Mouse (Mus musculus) heart, postnatal 14 days (tissue): ENCODE data around the gene Fut2. TPM values are rescaled to one million over a fixed set of nuclear protein-coding genes. Genes with fewer than 3 reads are reported as not detected.

Source experiments
- DNase-seq, 2 experiments: peaks; one replicate each; pipeline ENCODE4 v3.0.0; 2021 to 2022
- intact Hi-C: fragments of 180-260 bp; cut with DNase I; formaldehyde crosslinking; loops from one replicate; pipeline ENCODE4 v1.15.1; 2025
- total RNA-seq, 2 experiments: library from RNA; stranded (reverse); gene quantifications; 2 replicates each; pipeline ENCODE4 v1.2.3; 2021

Gene Fut2
- total RNA-seq, 2 experiments from 2014 or later = 0.37 to 0.69 TPM

DNA sequence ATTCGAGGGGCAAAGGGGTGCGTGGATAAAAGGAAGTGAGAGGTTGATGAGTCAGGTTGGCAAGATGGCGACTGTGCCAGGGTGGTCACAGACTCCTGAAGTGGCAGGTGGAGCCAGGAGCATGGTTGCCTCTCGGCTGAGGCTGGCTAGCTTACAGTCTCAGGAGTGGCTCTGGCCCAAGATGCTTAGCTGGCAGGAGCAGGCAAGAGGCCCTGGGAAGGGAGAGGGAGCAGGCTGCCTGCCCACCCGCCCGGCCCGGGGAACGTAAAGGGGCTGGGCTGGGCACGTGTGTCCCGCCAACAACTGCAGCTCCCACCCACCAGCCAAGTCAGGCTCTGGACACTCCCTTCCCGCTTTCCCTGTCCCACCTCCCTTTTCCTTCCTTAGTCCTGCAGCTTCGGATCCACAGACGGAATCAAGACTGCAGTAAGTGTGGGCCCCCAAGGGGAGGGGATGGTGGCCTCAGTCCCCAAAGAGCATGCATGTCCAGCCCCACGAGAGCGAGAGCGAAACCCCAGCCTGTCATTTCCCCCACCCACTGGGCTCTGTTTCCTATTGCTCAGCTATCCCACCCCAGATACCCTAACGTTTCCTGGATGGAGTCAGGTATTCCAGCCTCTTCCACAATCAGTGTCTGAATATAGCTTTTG lies 24.7 kb downstream of the Fut2 start:
- intact Hi-C loops = no loop called here
- DNase-seq = peak; percentile 61 to 71

DNA sequence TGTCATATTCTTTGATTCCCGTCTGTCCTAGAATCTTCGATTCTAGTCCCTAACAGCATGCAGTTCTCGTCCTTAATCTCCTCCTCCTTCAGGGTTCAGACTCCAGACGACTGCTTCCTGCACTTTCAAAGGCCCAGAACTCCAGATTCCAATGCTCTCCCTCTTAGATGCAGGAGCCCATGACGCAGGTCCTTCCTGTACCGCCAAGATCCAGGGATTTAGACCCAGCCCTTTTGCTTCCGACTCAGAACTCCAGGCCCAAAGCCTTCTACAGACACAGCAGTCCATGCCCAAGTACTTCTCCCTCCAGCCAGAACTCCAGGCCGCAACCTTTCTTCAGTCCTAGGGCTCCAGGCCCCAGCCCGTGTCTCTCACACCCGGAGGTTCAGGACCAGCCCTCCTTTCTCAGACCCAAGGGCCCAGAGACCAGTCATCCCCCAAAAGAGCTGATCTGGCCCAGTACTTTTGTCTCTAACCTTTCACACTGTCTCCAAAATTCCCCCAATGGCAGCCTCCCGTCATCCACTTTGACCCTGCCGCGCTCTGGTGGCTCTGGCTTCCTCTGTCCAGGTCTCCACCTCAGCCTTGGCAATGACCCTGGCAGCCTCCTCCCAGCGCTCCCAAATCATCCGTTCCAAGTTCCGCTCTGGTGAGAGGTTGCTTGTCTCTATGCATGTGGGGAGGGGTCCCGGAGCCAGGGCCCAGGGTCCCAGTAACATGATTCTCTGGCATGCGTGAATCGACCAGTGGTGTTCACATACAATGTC lies 25.8 kb downstream of the Fut2 start:
- no peak for DNase-seq
- intact Hi-C loops = no loop called here

- intact Hi-C loops = no loop called here
- DNase-seq = no peak
These were observed 26.6 kb downstream of the Fut2 start, which contains the start of gene Mamstr for GRCm38 (mm10) chr7:45639561-45640027. Mamstr (plus strand) TSS chr7:45639977.

DNA sequence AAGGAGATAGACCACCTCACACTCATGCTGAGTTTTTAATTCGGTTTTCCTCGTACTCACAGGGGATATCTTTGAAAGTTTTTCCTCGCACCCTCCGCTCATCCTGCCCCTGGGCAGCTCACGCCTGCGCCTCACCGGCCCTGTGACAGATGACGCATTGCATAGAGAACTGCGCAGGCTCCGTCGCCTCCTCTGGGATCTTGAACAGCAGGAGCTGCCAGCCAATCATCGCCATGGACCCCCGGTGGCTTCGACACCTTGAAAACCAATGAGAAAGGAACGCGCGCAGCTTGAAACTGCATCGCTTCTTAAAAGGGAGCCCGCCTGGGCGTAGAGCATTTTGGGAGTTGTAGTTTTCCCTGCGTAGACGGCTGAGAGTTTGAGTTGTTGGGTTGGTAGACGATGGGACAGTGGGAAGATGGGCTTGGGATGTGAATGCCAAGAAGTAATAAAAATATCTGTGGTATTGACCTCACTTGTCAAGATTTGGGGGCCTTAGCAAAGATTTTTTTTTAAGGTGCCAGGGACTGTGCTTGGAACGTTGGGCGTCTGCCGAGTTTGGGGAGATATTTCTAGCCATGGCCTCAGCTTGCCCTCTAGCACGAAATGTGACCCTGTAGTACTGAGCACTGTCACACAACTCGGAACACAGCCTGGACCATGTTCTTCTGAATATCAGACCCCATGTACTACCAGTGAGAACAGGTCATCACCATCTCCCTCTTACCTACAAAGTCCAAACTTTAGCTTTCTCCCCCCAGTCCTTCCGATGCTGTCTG lies 27.4 kb downstream of the Fut2 start:
- peak; percentile 85 to 90 for DNase-seq
- intact Hi-C loops = no loop called here

GRCm38 (mm10) chr7:45637710-45638109 lies 28.5 kb downstream of the Fut2 start:
- intact Hi-C loops = no loop called here
- no peak for DNase-seq

DNA sequence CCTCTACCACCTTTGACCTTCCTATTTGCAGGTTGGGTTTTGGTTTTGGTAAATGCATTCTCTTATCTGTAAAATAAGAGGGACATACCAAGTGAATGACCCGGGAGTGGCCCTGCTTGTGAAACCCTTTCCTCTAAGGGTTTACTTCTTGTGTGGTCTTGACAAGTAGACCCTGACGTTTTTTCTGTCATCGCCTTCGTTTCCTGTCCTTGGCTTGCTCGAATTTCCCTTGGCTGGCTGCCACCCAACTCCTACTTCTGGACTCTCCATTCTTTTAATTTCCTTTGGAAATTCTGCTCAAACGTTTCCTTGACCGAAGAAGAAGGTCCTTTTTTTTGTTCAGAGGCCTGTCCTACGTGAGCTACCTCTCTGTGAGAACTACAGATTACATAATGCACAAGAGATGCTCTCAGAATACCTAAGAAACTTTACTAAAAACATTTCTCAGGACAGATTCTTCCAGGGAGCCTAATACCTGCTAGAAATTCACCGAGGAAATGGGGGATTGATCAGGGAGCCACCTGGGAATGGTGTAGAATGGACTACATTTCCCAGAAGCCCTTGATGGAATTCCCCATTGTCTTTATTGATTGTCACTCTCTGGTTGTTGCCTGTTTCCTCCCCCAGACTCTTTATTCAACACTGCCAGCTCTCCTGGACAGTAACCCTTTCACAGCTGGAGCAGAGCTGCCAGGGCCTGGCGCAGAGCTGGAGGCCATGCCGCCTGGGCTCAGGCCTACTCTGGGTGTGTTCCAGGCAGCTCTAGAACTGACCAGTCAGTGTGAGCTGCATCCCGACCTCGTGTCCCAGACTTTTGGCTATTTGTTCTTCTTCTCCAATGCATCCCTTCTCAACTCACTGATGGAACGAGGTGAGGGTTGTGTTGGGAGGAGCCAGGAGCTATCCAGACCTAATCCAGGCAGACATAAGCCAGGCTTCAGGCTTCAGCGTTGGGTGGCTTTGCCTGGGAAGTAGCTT lies 30.2 kb downstream of the Fut2 start:
- intact Hi-C loops = no loop called here
- DNase-seq = peak; percentile 69 to 74

GRCm38 (mm10) chr7:45634946-45635681 lies 31.1 kb downstream of the Fut2 start:
- peak in 1 of 2 experiments; percentile 18 for DNase-seq
- intact Hi-C loops = no loop called here

DNA sequence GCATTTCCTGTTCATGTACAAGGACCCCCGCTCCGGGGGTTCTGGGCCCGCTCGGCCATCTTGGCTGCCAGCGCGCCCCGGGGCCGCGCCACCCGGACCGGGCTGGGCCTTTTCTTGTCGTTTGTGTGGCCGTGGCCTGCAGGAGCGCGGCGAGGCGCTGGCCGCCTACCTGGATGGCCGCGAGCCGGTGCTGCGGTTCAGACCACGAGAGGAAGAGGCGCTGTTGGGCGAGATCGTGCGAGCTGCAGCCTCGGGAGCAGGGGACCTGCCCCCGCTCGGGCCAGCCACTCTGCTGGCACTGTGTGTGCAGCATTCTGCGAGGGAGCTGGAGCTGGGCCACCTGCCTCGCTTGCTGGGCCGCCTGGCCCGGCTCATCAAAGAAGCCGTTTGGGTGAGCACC lies 33.7 kb downstream of the Fut2 start:
- intact Hi-C loops = no loop called here
- DNase-seq = peak; percentile 45 to 58

DNA sequence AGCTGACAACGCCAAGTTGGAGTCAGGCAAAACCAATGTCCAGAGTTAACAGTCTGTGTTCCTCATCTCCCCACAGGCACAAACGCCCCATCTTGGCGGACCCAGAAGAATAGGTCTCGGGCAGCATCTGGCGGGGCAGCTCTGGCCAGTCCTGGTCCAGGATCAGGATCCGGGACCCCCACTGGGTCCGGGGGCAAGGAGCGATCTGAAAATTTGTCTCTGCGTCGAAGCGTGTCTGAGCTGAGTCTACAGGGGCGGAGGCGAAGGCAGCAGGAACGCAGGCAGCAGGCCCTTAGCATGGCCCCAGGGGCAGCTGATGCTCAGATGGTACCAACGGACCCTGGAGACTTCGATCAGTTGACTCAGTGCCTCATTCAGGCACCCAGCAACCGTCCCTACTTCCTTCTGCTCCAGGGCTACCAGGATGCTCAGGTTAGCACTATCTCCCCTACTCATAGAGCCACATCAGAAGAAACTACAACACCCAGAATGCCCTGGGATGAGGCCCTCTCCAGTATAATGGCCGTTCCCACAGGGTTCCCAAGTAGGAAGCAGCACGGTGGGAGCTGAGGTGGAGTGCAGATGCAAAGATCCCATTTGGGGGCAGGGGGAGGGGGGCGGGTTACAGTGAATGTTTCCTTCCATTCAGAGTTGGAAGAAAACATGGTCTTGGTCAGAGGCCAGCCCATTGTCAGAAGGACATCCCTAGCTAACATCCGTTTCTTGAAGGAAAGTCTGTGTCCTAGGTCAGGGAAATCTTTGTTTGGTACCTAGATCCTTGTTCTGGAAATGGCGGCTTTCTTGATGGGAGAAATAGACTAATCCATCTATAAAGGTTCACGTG lies 35.9 kb downstream of the Fut2 start:
- intact Hi-C loops = no loop called here
- DNase-seq = peak in 1 of 2 experiments; percentile 21

GRCm38 (mm10) chr7:45628364-45629294 lies 37.6 kb downstream of the Fut2 start:
- intact Hi-C loops = loop anchor here (2.0 kb wide), 2 partner anchors 36 to 54 kb away; no protein-coding TSS in a partner anchor
- peak; percentile 96 for DNase-seq

- intact Hi-C loops = no loop called here
- peak in 1 of 2 experiments; percentile 66 for DNase-seq
These were observed 38.9 kb downstream of the Fut2 start, which contains the start of gene Rasip1 for GRCm38 (mm10) chr7:45627261-45627660. Rasip1 (plus strand) TSS chr7:45627488.

GRCm38 (mm10) chr7:45626571-45627076 lies 39.6 kb downstream of the Fut2 start:
- intact Hi-C loops = no loop called here

GRCm38 (mm10) chr7:45625481-45625880 lies 40.7 kb downstream of the Fut2 start:
- no peak for DNase-seq

More at GRCm38 (mm10) chr7:45626571-45627076, 39.6 kb downstream of the Fut2 start:
- no peak for DNase-seq

GRCm38 (mm10) chr7:45624718-45625117 lies 41.5 kb downstream of the Fut2 start:
- no peak for DNase-seq
- intact Hi-C loops = no loop called here

More at GRCm38 (mm10) chr7:45625481-45625880, 40.7 kb downstream of the Fut2 start:
- intact Hi-C loops = no loop called here

DNA sequence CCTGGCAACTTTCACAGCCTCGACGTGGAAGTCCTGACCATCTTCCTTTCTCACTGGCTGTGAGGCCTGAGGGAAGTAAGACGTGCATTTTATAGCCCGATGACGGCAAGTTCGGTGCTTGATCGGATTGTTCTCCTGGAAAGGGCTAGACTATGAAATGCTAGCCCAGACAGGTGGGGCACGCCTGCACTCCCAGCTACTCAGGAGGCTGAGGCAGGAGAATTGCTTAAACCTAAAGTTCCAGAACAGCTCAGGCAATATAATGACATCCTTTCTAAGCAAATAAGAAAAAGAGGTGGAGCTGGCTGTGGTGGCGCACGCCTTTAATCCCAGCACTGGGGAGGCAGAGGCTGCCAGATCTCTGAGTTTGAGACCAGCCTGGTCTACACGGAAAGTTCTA lies 42.7 kb downstream of the Fut2 start:
- DNase-seq = no peak

DNA sequence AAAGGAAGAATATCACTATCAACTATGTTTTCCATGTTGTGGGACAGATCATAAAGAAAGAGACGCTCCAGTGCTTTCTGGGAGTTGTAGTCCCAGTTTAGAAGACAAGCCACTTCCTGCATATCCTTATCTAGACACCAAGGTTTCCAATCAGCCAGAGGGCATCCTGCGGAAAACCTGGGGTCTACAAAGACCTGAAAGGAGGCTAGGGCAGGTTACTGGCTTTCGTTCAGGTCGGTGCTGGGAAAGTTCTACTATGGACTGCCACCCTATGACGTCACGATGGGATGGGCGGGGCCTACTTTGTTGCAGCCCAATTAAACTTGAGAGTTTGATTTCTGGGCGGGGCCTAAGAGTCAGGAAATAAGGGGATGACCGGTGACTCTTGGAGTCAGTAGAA lies 44.8 kb downstream of the Fut2 start, which contains the start of gene Izumo1:
TSS of gene Izumo1 (plus strand) at position 369 of the 400 bp plus-strand sequence.
- intact Hi-C loops = no loop called here
- DNase-seq = peak; percentile 30 to 61

More for the DNA sequence above, 42.7 kb downstream of the Fut2 start:
- intact Hi-C loops = no loop called here
